Mouse (Mus musculus) limb, embryonic 14.5 days (tissue): ENCODE measurements at regions not wholly inside any gene's neighbourhood (a gene's known extent, or its start where the extent isn't known, plus 50 kb on each side); places are given as distances from the start of the nearest gene placed in this dataset.

Experiments
- ATAC-seq: fragments of 200-750 bp; cut with Nextera tagmentation; 2 replicates; pipeline ENCODE4 v1.8.0; 2017; ENCODE audit warnings: low read depth, moderate number of reproducible peaks, moderate TSS enrichment; ENCODE audit not compliant: low FRiP score
- DNase-seq: peaks from one replicate; pipeline ENCODE4 v3.0.0-alpha.2; 2015; ENCODE audit warnings: low spot score
- H3K27ac ChIP-seq: fragments of 300-500 bp; sonication (generic); replicated peaks from 2 replicates; pipeline ENCODE4 v1.5.1; 2014; ENCODE audit warnings: low read depth, mild to moderate bottlenecking, low read length, moderate library complexity, mixed read lengths
- H3K27me3 ChIP-seq: fragments of 300-500 bp; sonication (generic); 2 replicates; pipeline ENCODE4 v1.6.1; 2014; ENCODE audit warnings: low read length, mixed read lengths; ENCODE audit not compliant: control insufficient read depth, insufficient read depth
- H3K36me3 ChIP-seq: fragments of 300-500 bp; sonication (generic); 2 replicates; pipeline ENCODE4 v1.6.1; 2014; ENCODE audit warnings: mild to moderate bottlenecking, low read length, moderate library complexity, mixed read lengths; ENCODE audit not compliant: control insufficient read depth, insufficient read depth
- H3K4me1 ChIP-seq: fragments of 300-500 bp; sonication (generic); 2 replicates; pipeline ENCODE4 v1.6.1; 2014; ENCODE audit warnings: antibody characterized with exemption, low read length, mixed read lengths; ENCODE audit not compliant: control insufficient read depth, insufficient read depth
- H3K4me2 ChIP-seq: fragments of 300-500 bp; sonication (generic); replicated peaks from 2 replicates; pipeline ENCODE4 v1.6.1; 2014; ENCODE audit warnings: low read depth, mild to moderate bottlenecking, low read length, moderate library complexity; ENCODE audit not compliant: severe bottlenecking
- H3K4me3 ChIP-seq: fragments of 300-500 bp; sonication (generic); replicated peaks from 2 replicates; pipeline ENCODE4 v1.5.1; 2014; ENCODE audit warnings: low read length
- H3K9ac ChIP-seq: fragments of 300-500 bp; sonication (generic); 2 replicates; pipeline ENCODE4 v1.6.1; 2014; ENCODE audit warnings: mild to moderate bottlenecking, low read depth, low read length, moderate library complexity; ENCODE audit not compliant: severe bottlenecking
- H3K9me3 ChIP-seq: fragments of 300-500 bp; sonication (generic); 2 replicates; pipeline ENCODE4 v1.6.1; 2016; ENCODE audit warnings: low read length; ENCODE audit not compliant: control insufficient read depth
- POLR2A ChIP-seq: fragments of 200-500 bp; IDR thresholded peaks from 2 replicates; pipeline ENCODE4 v1.8.0; 2012; ENCODE audit warnings: inconsistent platforms, mild to moderate bottlenecking, moderate library complexity, borderline replicate concordance; ENCODE audit not compliant: insufficient read depth, insufficient read length; ENCODE audit errors: extremely low read depth
- WGBS: fragments of 180-500 bp; shearing (Covaris S2); extraction: QIAGEN DNeasy Blood & Tissue Kit; methylation state at CpG from one replicate; pipeline ENCODE4 v1.1.7; 2014; 5-methylcytosine and 5-hydroxymethylcytosine counted together

GRCm38 (mm10) chr8:41818577-41818976 lies 401.7 kb upstream of the Frg1 start:
- H3K4me1 ChIP-seq: peaks cover 11% of the 10 kb centered on the region; the same call in 1 of the 2 replicates
- TF ChIP-seq POLR2A: no peak
- WGBS: 40% methylated on average over 5 of the region's 5 CpGs
- no peaks in the 10 kb centered on the region for H3K27me3 ChIP-seq
- H3K9me3 ChIP-seq: no peaks in the 10 kb centered on the region
- no peak overlapping the region for H3K4me3 ChIP-seq
- DNase-seq (no peak), ATAC-seq (no peak)
- H3K36me3 ChIP-seq: no peaks in the 10 kb centered on the region
- H3K27ac ChIP-seq: no peak overlapping the region
- H3K4me2 ChIP-seq: no peak overlapping the region
- H3K9ac ChIP-seq: no peak overlapping the region

GRCm38 (mm10) chr8:41818079-41818478 lies 401.2 kb upstream of the Frg1 start:
- no peak overlapping the region for H3K4me2 ChIP-seq
- peak; percentile 56 for DNase-seq
- no peaks in the 10 kb centered on the region for H3K36me3 ChIP-seq
- H3K4me3 ChIP-seq: no peak overlapping the region
- H3K9ac ChIP-seq: no peak overlapping the region
- H3K27ac ChIP-seq: no peak overlapping the region
- peak; percentile 65; the same call in 1 of the 2 replicates for ATAC-seq
- 18% methylated on average over 1 of the region's 1 CpGs for WGBS
- no peaks in the 10 kb centered on the region for H3K27me3 ChIP-seq
- no peaks in the 10 kb centered on the region for H3K9me3 ChIP-seq
- TF ChIP-seq POLR2A: no peak
- H3K4me1 ChIP-seq: peaks cover 9% of the 10 kb centered on the region; the same call in 1 of the 2 replicates

- Histone ChIP-seq H3K4me1 (peaks cover 9% of the 10 kb centered on the region; the same call in 1 of the 2 replicates), H3K4me2 (no peak overlapping the region), H3K27ac (no peak overlapping the region), H3K9me3 (no peaks in the 10 kb centered on the region), H3K36me3 (no peaks in the 10 kb centered on the region), H3K27me3 (no peaks in the 10 kb centered on the region), H3K4me3 (no peak overlapping the region), H3K9ac (no peak overlapping the region)
- ATAC-seq (no peak), DNase-seq (no peak)
- WGBS: 92% methylated on average over 3 of the region's 3 CpGs
- TF ChIP-seq POLR2A: no peak
Observed at GRCm38 (mm10) chr8:41815272-41815671, 398.4 kb upstream of the Frg1 start.

- DNase-seq (no peak), ATAC-seq (no peak)
- no peak overlapping the region for H3K4me3 ChIP-seq
- no peak overlapping the region for H3K4me2 ChIP-seq
- WGBS: 10% methylated on average over 2 of the region's 2 CpGs
- H3K27me3 ChIP-seq: no peaks in the 10 kb centered on the region
- no peak overlapping the region for H3K27ac ChIP-seq
- no peak overlapping the region for H3K9ac ChIP-seq
- no peaks in the 10 kb centered on the region for H3K4me1 ChIP-seq
- no peak for TF ChIP-seq POLR2A
- H3K9me3 ChIP-seq: no peaks in the 10 kb centered on the region
- H3K36me3 ChIP-seq: no peaks in the 10 kb centered on the region
Observed at GRCm38 (mm10) chr8:41795625-41796024, 378.8 kb upstream of the Frg1 start.

GRCm38 (mm10) chr8:41786952-41787861 lies 370.3 kb upstream of the Frg1 start:
- ATAC-seq: no peak
- TF ChIP-seq POLR2A: no peak

GRCm38 (mm10) chr8:41785977-41786376 lies 369.1 kb upstream of the Frg1 start:
- WGBS: 63% methylated on average over 2 of the region's 2 CpGs
- no peak for ATAC-seq
- H3K4me3 ChIP-seq: no peak overlapping the region
- H3K4me2 ChIP-seq: no peak overlapping the region
- no peaks in the 10 kb centered on the region for H3K36me3 ChIP-seq
- H3K27me3 ChIP-seq: no peaks in the 10 kb centered on the region
- no peak overlapping the region for H3K9ac ChIP-seq
- no peak for TF ChIP-seq POLR2A
- H3K9me3 ChIP-seq: no peaks in the 10 kb centered on the region
- H3K27ac ChIP-seq: no peak overlapping the region
- no peak for DNase-seq
- no peaks in the 10 kb centered on the region for H3K4me1 ChIP-seq

More at GRCm38 (mm10) chr8:41786952-41787861, 370.3 kb upstream of the Frg1 start:
- Histone ChIP-seq H3K4me2 (no peak overlapping the region), H3K9ac (no peak overlapping the region), H3K4me1 (no peaks in the 10 kb centered on the region), H3K4me3 (no peak overlapping the region), H3K27ac (no peak overlapping the region), H3K27me3 (no peaks in the 10 kb centered on the region), H3K36me3 (no peaks in the 10 kb centered on the region), H3K9me3 (no peaks in the 10 kb centered on the region)
- no peak for DNase-seq
- WGBS: 71% methylated on average over 9 of the region's 9 CpGs
